Mouse (Mus musculus) olfactory bulb, adult 2 months (tissue): ENCODE data around the gene Adam33. TPM values are rescaled to one million over a fixed set of nuclear protein-coding genes. Genes with fewer than 3 reads are reported as not detected.

ENCODE experiments used
- H3K27ac ChIP-seq: fragments of 200-500 bp; 2 replicates; pipeline ENCODE4 v1.5.1; 2012; ENCODE audit warnings: low read depth, low read length; ENCODE audit not compliant: insufficient read depth
- H3K4me1 ChIP-seq: fragments of 200-500 bp; 2 replicates; pipeline ENCODE4 v1.6.1; 2012; ENCODE audit warnings: low read length; ENCODE audit not compliant: control insufficient read depth, insufficient read depth
- H3K4me3 ChIP-seq: fragments of 200-500 bp; 2 replicates; pipeline ENCODE4 v1.5.1; 2012; ENCODE audit warnings: mild to moderate bottlenecking, low read depth, low read length, moderate library complexity; ENCODE audit not compliant: insufficient read depth
- CTCF ChIP-seq: fragments of 200-500 bp; IDR thresholded peaks from 2 replicates; pipeline ENCODE4 v1.5.1; 2012; ENCODE audit warnings: low read depth, mild to moderate bottlenecking, low read length, moderate library complexity; ENCODE audit not compliant: insufficient read depth
- POLR2A ChIP-seq: fragments of 200-500 bp; IDR thresholded peaks from 2 replicates; pipeline ENCODE4 v1.6.1; 2012; ENCODE audit warnings: mild to moderate bottlenecking, low read depth, low read length, moderate library complexity; ENCODE audit not compliant: insufficient read depth
- WGBS: fragments of 180-500 bp; shearing (Covaris S2); methylation state at CpG from one replicate; pipeline ENCODE4 v1.1.7; 2018; 5-methylcytosine and 5-hydroxymethylcytosine counted together
- polyA plus RNA-seq: library from polyadenylated mRNA; stranded (reverse); fragments of >200 nt; gene quantifications from 2 replicates; pipeline ENCODE4 v1.2.4, GENCODE M21; 2012; ENCODE audit warnings: low replicate concordance; ENCODE audit not compliant: missing spikeins, insufficient read depth, insufficient read length

The Adam33 gene
- polyA plus RNA-seq, 1 experiment, result not detected

- H3K4me1 ChIP-seq, result peaks cover 39% of the 10 kb centered on the region
- H3K27ac ChIP-seq, result no peak overlapping the region
- H3K4me3 ChIP-seq, result no peak overlapping the region
- TF ChIP-seq POLR2A (no peak), CTCF (no peak)
- WGBS, result 61% methylated on average over 6 of the region's 6 CpGs
These were observed 2.8 kb downstream of the Adam33 start for GRCm38 (mm10) chr2:131060784-131061183.

GRCm38 (mm10) chr2:131059781-131060540 is 3.7 kb downstream of the Adam33 start:
- TF ChIP-seq POLR2A, result no peak
- no peak for TF ChIP-seq CTCF
- WGBS, result 74% methylated on average over 9 of the region's 9 CpGs
- H3K4me3 ChIP-seq, result no peak overlapping the region
- no peak overlapping the region for H3K27ac ChIP-seq
- H3K4me1 ChIP-seq, result peaks cover 47% of the 10 kb centered on the region

- 15% methylated on average over 1 of the region's 1 CpGs for WGBS
- TF ChIP-seq POLR2A (no peak), CTCF (no peak)
- H3K4me1 ChIP-seq, result peaks cover 53% of the 10 kb centered on the region
- H3K27ac ChIP-seq, result no peak overlapping the region
- no peak overlapping the region for H3K4me3 ChIP-seq
These were observed 4.2 kb downstream of the Adam33 start for GRCm38 (mm10) chr2:131059377-131059776.

- TF ChIP-seq POLR2A (no peak), CTCF (no peak)
- Histone ChIP-seq H3K27ac (no peak overlapping the region), H3K4me3 (no peak overlapping the region), H3K4me1 (peaks cover 60% of the 10 kb centered on the region)
- WGBS, result 69% methylated on average over 8 of the region's 8 CpGs
These were observed 4.9 kb downstream of the Adam33 start for GRCm38 (mm10) chr2:131058672-131059071.

- Histone ChIP-seq H3K4me1 (peaks cover 49% of the 10 kb centered on the region), H3K27ac (no peak overlapping the region), H3K4me3 (no peak overlapping the region)
- TF ChIP-seq POLR2A (no peak), CTCF (peak; percentile 38; the same call in 1 of the 2 replicates)
- WGBS, result 5% methylated on average over 10 of the region's 10 CpGs
These were observed 7.4 kb downstream of the Adam33 start for GRCm38 (mm10) chr2:131056191-131056590.

GRCm38 (mm10) chr2:131055631-131056030 is 8.0 kb downstream of the Adam33 start:
- TF ChIP-seq CTCF (0 out of 2 replicates have a peak, but pooled peaks have one; percentile 39), POLR2A (no peak)
- H3K27ac ChIP-seq, result no peak overlapping the region
- no peak overlapping the region for H3K4me3 ChIP-seq
- 8% methylated on average over 10 of the region's 10 CpGs for WGBS
- H3K4me1 ChIP-seq, result peaks cover 44% of the 10 kb centered on the region

GRCm38 (mm10) chr2:131054646-131055264 is 8.9 kb downstream of the Adam33 start:
- TF ChIP-seq POLR2A, result no peak
- TF ChIP-seq CTCF, result no peak
- Histone ChIP-seq H3K4me3 (peak overlapping the region; percentile 15; the same call in 1 of the 2 replicates), H3K4me1 (peaks cover 37% of the 10 kb centered on the region), H3K27ac (no peak overlapping the region)
- WGBS, result 22% methylated on average over 21 of the region's 21 CpGs

- WGBS, result 9% methylated on average over 45 of the region's 45 CpGs
- H3K4me1 ChIP-seq, result peaks cover 34% of the 10 kb centered on the region
- no peak overlapping the region for H3K27ac ChIP-seq
- peak overlapping the region; percentile 15 for H3K4me3 ChIP-seq
- TF ChIP-seq POLR2A (no peak), CTCF (no peak)
These were observed 9.6 kb downstream of the Adam33 start for GRCm38 (mm10) chr2:131053851-131054645.
